Mouse (Mus musculus) G1E (cell line): ENCODE measurements around the gene Dnase2b. TPM values are rescaled to one million over a fixed set of nuclear protein-coding genes. Genes with fewer than 3 reads are reported as not detected.

Experiments
- ATAC-seq: 2 replicates; pipeline ENCODE4 v1.8.0; 2016; ENCODE audit warnings: mild to moderate bottlenecking; ENCODE audit not compliant: insufficient number of reproducible peaks, poor library complexity, low FRiP score, severe bottlenecking; ENCODE audit errors: extremely low read depth
- DNase-seq: peaks from one replicate; pipeline ENCODE4 v3.0.0; 2012; ENCODE audit warnings: low spot score
- H3K27me3 ChIP-seq: 2 replicates; pipeline ENCODE4 v1.6.1; 2012; ENCODE audit warnings: mild to moderate bottlenecking, low read length, inconsistent platforms; ENCODE audit not compliant: insufficient read depth
- H3K36me3 ChIP-seq: replicated peaks from 2 replicates; pipeline ENCODE3; 2012; ENCODE audit warnings: mild to moderate bottlenecking, inconsistent platforms
- H3K4me1 ChIP-seq: 2 replicates; pipeline ENCODE4 v1.6.1; 2012; ENCODE audit warnings: low read depth, low read length, inconsistent platforms, mixed read lengths; ENCODE audit not compliant: insufficient read depth
- H3K4me3 ChIP-seq: 2 replicates; pipeline ENCODE4 v1.5.1; 2012; ENCODE audit warnings: low read depth, mild to moderate bottlenecking, inconsistent platforms, low read length, moderate library complexity, mixed read lengths
- H3K9me3 ChIP-seq: replicated peaks from 2 replicates; pipeline ENCODE4 v1.6.1; 2012; ENCODE audit warnings: inconsistent platforms
- CTCF ChIP-seq: IDR thresholded peaks from 2 replicates; pipeline ENCODE4 v1.5.1; 2012; ENCODE audit warnings: low read depth, low read length, inconsistent platforms, mixed read lengths
- GATA1 ChIP-seq: IDR thresholded peaks from 2 replicates; pipeline ENCODE4 v1.6.1; 2012; ENCODE audit warnings: borderline replicate concordance, low read length, inconsistent platforms, mixed read lengths
- GATA2 ChIP-seq: IDR thresholded peaks from 2 replicates; pipeline ENCODE4 v1.6.1; 2012; ENCODE audit warnings: low read depth, low read length, inconsistent platforms, borderline replicate concordance
- POLR2AphosphoS5 ChIP-seq: IDR thresholded peaks from 2 replicates; pipeline ENCODE4 v1.6.1; 2012; ENCODE audit warnings: low read depth, low read length, inconsistent platforms; ENCODE audit not compliant: insufficient replicate concordance
- TAL1 ChIP-seq: conservative IDR thresholded peaks from 2 replicates; pipeline ENCODE4 v1.6.1; 2012; ENCODE audit warnings: low read depth, low read length, inconsistent platforms, mixed read lengths
- polyA plus RNA-seq: library from polyadenylated mRNA; stranded (reverse); fragments of >175 nt; gene quantifications from 2 replicates; pipeline ENCODE4 v1.2.3, GENCODE M21; 2012
- total RNA-seq, 2 experiments: library from RNA; stranded (forward) in 1 of 2; stranded (reverse) in 1 of 2; fragments of 200-1000 nt in 1 of 2; fragments of >200 nt in 1 of 2; fragmentation: Nextera tagmentation in 1 of 2; gene quantifications; 2 replicates each; pipeline ENCODE4 v1.2.3; 2014 to 2017

Dnase2b gene
- total and polyA plus RNA-seq, 3 experiments: 1.4 TPM; not detected in 2

GRCm38 (mm10) chr3:146607368-146607767 is 8.0 kb downstream of the Dnase2b start:
- DNase-seq: no peak
- Histone ChIP-seq H3K4me1 (peaks cover 7% of the 10 kb centered on the region), H3K4me3 (no peak overlapping the region), H3K36me3 (no peaks in the 10 kb centered on the region), H3K9me3 (no peaks in the 10 kb centered on the region), H3K27me3 (peaks cover 8% of the 10 kb centered on the region)
- ATAC-seq: no peak
- TF ChIP-seq TAL1 (no peak), GATA2 (no peak), CTCF (no peak), POLR2AphosphoS5 (no peak), GATA1 (no peak)

GRCm38 (mm10) chr3:146604647-146605046 is 10.7 kb downstream of the Dnase2b start:
- H3K9me3 ChIP-seq: no peaks in the 10 kb centered on the region
- H3K4me3 ChIP-seq: no peak overlapping the region
- no peak for TF ChIP-seq GATA1
- no peak for TF ChIP-seq GATA2
- no peak for TF ChIP-seq TAL1
- TF ChIP-seq POLR2AphosphoS5: no peak
- no peak for TF ChIP-seq CTCF
- ATAC-seq (no peak), DNase-seq (no peak)
- H3K4me1 ChIP-seq: peaks cover 26% of the 10 kb centered on the region
- H3K27me3 ChIP-seq: peaks cover 9% of the 10 kb centered on the region
- no peaks in the 10 kb centered on the region for H3K36me3 ChIP-seq

DNA sequence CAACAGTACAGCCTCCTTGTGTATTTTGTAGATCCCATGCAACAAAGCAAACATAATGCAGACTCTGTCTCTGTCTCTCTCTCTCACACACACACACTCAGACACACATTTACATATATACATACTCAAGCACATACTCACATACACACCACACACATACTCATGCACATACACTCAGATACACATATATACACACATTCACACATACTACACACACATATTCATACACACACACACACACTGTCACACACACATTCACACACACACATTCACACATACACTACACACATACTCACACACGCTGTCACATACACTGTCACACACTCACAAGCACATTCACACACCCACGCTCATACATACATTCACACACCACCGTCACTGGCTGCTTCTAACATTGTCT is 12.9 kb downstream of the Dnase2b start:
- Histone ChIP-seq H3K36me3 (no peaks in the 10 kb centered on the region), H3K27me3 (peaks cover 9% of the 10 kb centered on the region), H3K4me3 (no peak overlapping the region), H3K9me3 (no peaks in the 10 kb centered on the region), H3K4me1 (peaks cover 28% of the 10 kb centered on the region)
- no peak for ATAC-seq
- TF ChIP-seq TAL1: no peak
- TF ChIP-seq CTCF: no peak
- TF ChIP-seq GATA1: no peak
- no peak for TF ChIP-seq GATA2
- TF ChIP-seq POLR2AphosphoS5: no peak
- no peak for DNase-seq

GRCm38 (mm10) chr3:146601205-146601604 is 14.2 kb downstream of the Dnase2b start:
- Histone ChIP-seq H3K4me1 (peaks cover 34% of the 10 kb centered on the region), H3K36me3 (no peaks in the 10 kb centered on the region), H3K4me3 (no peak overlapping the region; the same call in 1 of the 2 replicates), H3K9me3 (no peaks in the 10 kb centered on the region), H3K27me3 (peaks cover 12% of the 10 kb centered on the region)
- DNase-seq (peak; percentile 24), ATAC-seq (peak; percentile 80)
- TF ChIP-seq GATA2 (no peak), POLR2AphosphoS5 (no peak), TAL1 (peak; percentile 43), CTCF (no peak)

DNA sequence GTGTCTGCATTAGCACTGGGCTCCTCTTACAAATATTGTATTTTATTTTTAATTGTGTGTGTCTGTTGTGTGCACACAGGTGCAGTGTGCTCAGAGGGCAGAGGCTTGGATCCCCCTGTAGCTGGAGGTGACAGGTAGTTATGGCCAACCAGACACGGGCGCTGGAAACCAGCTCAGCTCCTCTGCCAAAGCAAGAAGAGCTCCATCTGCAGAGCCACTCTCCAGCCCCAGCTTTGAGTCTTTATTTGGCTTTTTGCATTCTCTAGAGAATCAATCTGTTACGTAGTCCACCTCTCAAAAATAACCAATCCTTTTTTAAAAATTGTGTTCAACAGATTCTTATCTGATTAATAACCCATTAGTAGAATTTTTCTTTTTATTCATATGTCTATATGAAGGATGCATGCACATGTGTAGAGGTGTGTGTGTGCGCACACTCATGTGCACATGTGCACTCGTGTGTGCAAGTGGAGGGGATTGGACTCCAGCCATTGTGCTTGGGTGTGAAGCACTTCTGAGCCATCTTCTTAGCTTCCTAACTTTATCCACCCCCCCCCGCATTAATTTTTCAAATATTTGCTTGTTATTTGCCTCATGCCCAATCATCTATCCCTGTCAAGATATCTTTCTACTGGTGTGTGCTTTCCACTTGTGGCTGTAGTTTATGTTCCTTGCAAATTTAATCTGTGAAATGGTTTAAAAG is 16.0 kb downstream of the Dnase2b start:
- no peak for TF ChIP-seq TAL1
- TF ChIP-seq CTCF: no peak
- TF ChIP-seq GATA1: no peak
- peaks cover 13% of the 10 kb centered on the region for H3K27me3 ChIP-seq
- no peak overlapping the region for H3K4me3 ChIP-seq
- no peak for DNase-seq
- no peaks in the 10 kb centered on the region for H3K9me3 ChIP-seq
- no peak for ATAC-seq
- H3K4me1 ChIP-seq: peaks cover 32% of the 10 kb centered on the region
- no peaks in the 10 kb centered on the region for H3K36me3 ChIP-seq

GRCm38 (mm10) chr3:146598411-146598810 is 17.0 kb downstream of the Dnase2b start:
- DNase-seq: no peak
- no peak for ATAC-seq
- Histone ChIP-seq H3K36me3 (no peaks in the 10 kb centered on the region), H3K4me3 (no peak overlapping the region), H3K27me3 (peaks cover 16% of the 10 kb centered on the region), H3K9me3 (no peaks in the 10 kb centered on the region), H3K4me1 (peaks cover 29% of the 10 kb centered on the region)
- TF ChIP-seq GATA1: no peak
- TF ChIP-seq GATA2: no peak
- TF ChIP-seq POLR2AphosphoS5: no peak
- no peak for TF ChIP-seq TAL1
- TF ChIP-seq CTCF: no peak
